Mouse (Mus musculus): ENCODE data around the gene Npas3. TPM values are rescaled to one million over a fixed set of nuclear protein-coding genes. Genes with fewer than 3 reads are reported as not detected.

Npas3 gene
- polyA plus RNA-seq, 1 experiment from 2014 or later, result 17.7 TPM

- Histone ChIP-seq H3K27ac (ENCODE audit: low read length) (no peak overlapping the region), H3K27me3 (replicated peaks; ENCODE audit: control insufficient read depth, insufficient read depth, low read length) (no peaks in the 10 kb centered on the region), H3K4me1 (replicated peaks; ENCODE audit: control insufficient read depth, insufficient read depth, low read length) (no peaks in the 10 kb centered on the region), H3K4me2 (ENCODE audit: low read length) (no peak overlapping the region), H3K9ac (replicated peaks; ENCODE audit: low read depth, low read length) (no peak overlapping the region), H3K9me3 (ENCODE audit: control insufficient read depth, low read length) (no peaks in the 10 kb centered on the region), H3K4me3 (replicated peaks; ENCODE audit: low read length) (no peak overlapping the region), H3K36me3 (ENCODE audit: control insufficient read depth, insufficient read depth) (no peaks in the 10 kb centered on the region)
- no peak for ATAC-seq
- WGBS, result 88% methylated on average over 5 of the region's 5 CpGs
Observed at GRCm38 (mm10) chr12:53581181-53581580, 332.7 kb downstream of the Npas3 start.

- Histone ChIP-seq H3K4me1 (replicated peaks; ENCODE audit: control insufficient read depth, insufficient read depth, low read length) (peaks cover 28% of the 10 kb centered on the region), H3K9ac (replicated peaks; ENCODE audit: low read depth, low read length) (no peak overlapping the region), H3K4me3 (replicated peaks; ENCODE audit: low read length) (no peak overlapping the region), H3K27me3 (replicated peaks; ENCODE audit: control insufficient read depth, insufficient read depth, low read length) (no peaks in the 10 kb centered on the region), H3K9me3 (ENCODE audit: control insufficient read depth, low read length) (no peaks in the 10 kb centered on the region), H3K36me3 (ENCODE audit: control insufficient read depth, insufficient read depth) (no peaks in the 10 kb centered on the region), H3K4me2 (ENCODE audit: low read length) (no peak overlapping the region; the same call in 1 of the 2 replicates), H3K27ac (ENCODE audit: low read length) (no peak overlapping the region)
- ATAC-seq, result no peak
- 32% methylated on average over 5 of the region's 5 CpGs for WGBS
Observed at GRCm38 (mm10) chr12:53587249-53587648, 338.8 kb downstream of the Npas3 start.

- H3K9me3 ChIP-seq (ENCODE audit: control insufficient read depth, low read length), result no peaks in the 10 kb centered on the region
- no peak overlapping the region for H3K27ac ChIP-seq (ENCODE audit: low read length)
- 49% methylated on average over 19 of the region's 19 CpGs for WGBS
- peaks cover 28% of the 10 kb centered on the region for H3K4me1 ChIP-seq (replicated peaks; ENCODE audit: control insufficient read depth, insufficient read depth, low read length)
- H3K9ac ChIP-seq (replicated peaks; ENCODE audit: low read depth, low read length), result no peak overlapping the region
- peak overlapping the region; percentile 23 for H3K4me2 ChIP-seq (ENCODE audit: low read length)
- H3K36me3 ChIP-seq (ENCODE audit: control insufficient read depth, insufficient read depth), result no peaks in the 10 kb centered on the region
- H3K4me3 ChIP-seq (replicated peaks; ENCODE audit: low read length), result no peak overlapping the region
- H3K27me3 ChIP-seq (replicated peaks; ENCODE audit: control insufficient read depth, insufficient read depth, low read length), result no peaks in the 10 kb centered on the region
- ATAC-seq, result peak; percentile 94
Observed at GRCm38 (mm10) chr12:53587691-53588504, 339.4 kb downstream of the Npas3 start.

GRCm38 (mm10) chr12:53589446-53589961 lies 341.0 kb downstream of the Npas3 start:
- Histone ChIP-seq H3K4me1 (replicated peaks; ENCODE audit: control insufficient read depth, insufficient read depth, low read length) (peaks cover 28% of the 10 kb centered on the region), H3K4me2 (ENCODE audit: low read length) (no peak overlapping the region), H3K27me3 (replicated peaks; ENCODE audit: control insufficient read depth, insufficient read depth, low read length) (no peaks in the 10 kb centered on the region), H3K4me3 (replicated peaks; ENCODE audit: low read length) (no peak overlapping the region), H3K36me3 (ENCODE audit: control insufficient read depth, insufficient read depth) (no peaks in the 10 kb centered on the region), H3K27ac (ENCODE audit: low read length) (no peak overlapping the region), H3K9me3 (ENCODE audit: control insufficient read depth, low read length) (no peaks in the 10 kb centered on the region), H3K9ac (replicated peaks; ENCODE audit: low read depth, low read length) (no peak overlapping the region)
- WGBS, result 24% methylated on average over 6 of the region's 6 CpGs
- ATAC-seq, result peak; percentile 57

GRCm38 (mm10) chr12:53605661-53606060 lies 357.2 kb downstream of the Npas3 start:
- H3K27ac ChIP-seq (ENCODE audit: low read length), result no peak overlapping the region
- no peak overlapping the region for H3K4me2 ChIP-seq (ENCODE audit: low read length)
- H3K36me3 ChIP-seq (ENCODE audit: control insufficient read depth, insufficient read depth), result no peaks in the 10 kb centered on the region
- H3K9me3 ChIP-seq (ENCODE audit: control insufficient read depth, low read length), result no peaks in the 10 kb centered on the region
- H3K27me3 ChIP-seq (replicated peaks; ENCODE audit: control insufficient read depth, insufficient read depth, low read length), result no peaks in the 10 kb centered on the region
- ATAC-seq, result no peak
- H3K9ac ChIP-seq (replicated peaks; ENCODE audit: low read depth, low read length), result no peak overlapping the region
- 29% methylated on average over 6 of the region's 6 CpGs for WGBS
- no peaks in the 10 kb centered on the region for H3K4me1 ChIP-seq (replicated peaks; ENCODE audit: control insufficient read depth, insufficient read depth, low read length)
- H3K4me3 ChIP-seq (replicated peaks; ENCODE audit: low read length), result no peak overlapping the region

GRCm38 (mm10) chr12:53612120-53612519 lies 363.6 kb downstream of the Npas3 start:
- no peaks in the 10 kb centered on the region for H3K36me3 ChIP-seq (ENCODE audit: control insufficient read depth, insufficient read depth)
- no peaks in the 10 kb centered on the region for H3K9me3 ChIP-seq (ENCODE audit: control insufficient read depth, low read length)
- H3K9ac ChIP-seq (replicated peaks; ENCODE audit: low read depth, low read length), result no peak overlapping the region
- 77% methylated on average over 7 of the region's 7 CpGs for WGBS
- H3K4me3 ChIP-seq (replicated peaks; ENCODE audit: low read length), result no peak overlapping the region
- no peaks in the 10 kb centered on the region for H3K27me3 ChIP-seq (replicated peaks; ENCODE audit: control insufficient read depth, insufficient read depth, low read length)
- H3K4me2 ChIP-seq (ENCODE audit: low read length), result no peak overlapping the region
- no peak overlapping the region for H3K27ac ChIP-seq (ENCODE audit: low read length)
- no peaks in the 10 kb centered on the region for H3K4me1 ChIP-seq (replicated peaks; ENCODE audit: control insufficient read depth, insufficient read depth, low read length)
- ATAC-seq, result no peak

- Histone ChIP-seq H3K27ac (ENCODE audit: low read length) (no peak overlapping the region), H3K9me3 (ENCODE audit: control insufficient read depth, low read length) (no peaks in the 10 kb centered on the region), H3K27me3 (replicated peaks; ENCODE audit: control insufficient read depth, insufficient read depth, low read length) (no peaks in the 10 kb centered on the region), H3K4me2 (ENCODE audit: low read length) (no peak overlapping the region), H3K4me1 (replicated peaks; ENCODE audit: control insufficient read depth, insufficient read depth, low read length) (peaks cover 27% of the 10 kb centered on the region), H3K9ac (replicated peaks; ENCODE audit: low read depth, low read length) (no peak overlapping the region), H3K36me3 (ENCODE audit: control insufficient read depth, insufficient read depth) (no peaks in the 10 kb centered on the region), H3K4me3 (replicated peaks; ENCODE audit: low read length) (no peak overlapping the region)
- 15% methylated on average over 7 of the region's 7 CpGs for WGBS
- 0 out of 2 replicates have a peak, but pooled peaks have one; percentile 45 for ATAC-seq
Observed at GRCm38 (mm10) chr12:53621271-53621670, 372.8 kb downstream of the Npas3 start.

GRCm38 (mm10) chr12:53623793-53624192 lies 375.3 kb downstream of the Npas3 start:
- WGBS, result 9% methylated on average over 9 of the region's 9 CpGs

GRCm38 (mm10) chr12:53624379-53625021 lies 376.0 kb downstream of the Npas3 start:
- Histone ChIP-seq H3K9ac (replicated peaks; ENCODE audit: low read depth, low read length) (no peak overlapping the region), H3K27me3 (replicated peaks; ENCODE audit: control insufficient read depth, insufficient read depth, low read length) (no peaks in the 10 kb centered on the region), H3K27ac (ENCODE audit: low read length) (no peak overlapping the region), H3K9me3 (ENCODE audit: control insufficient read depth, low read length) (no peaks in the 10 kb centered on the region), H3K4me3 (replicated peaks; ENCODE audit: low read length) (no peak overlapping the region), H3K4me1 (replicated peaks; ENCODE audit: control insufficient read depth, insufficient read depth, low read length) (peaks cover 31% of the 10 kb centered on the region), H3K4me2 (ENCODE audit: low read length) (no peak overlapping the region), H3K36me3 (ENCODE audit: control insufficient read depth, insufficient read depth) (no peaks in the 10 kb centered on the region)
- WGBS, result 14% methylated on average over 11 of the region's 11 CpGs
- ATAC-seq, result 0 out of 2 replicates have a peak, but pooled peaks have one; percentile 6

More at GRCm38 (mm10) chr12:53623793-53624192, 375.3 kb downstream of the Npas3 start:
- H3K27me3 ChIP-seq (replicated peaks; ENCODE audit: control insufficient read depth, insufficient read depth, low read length), result no peaks in the 10 kb centered on the region
- H3K36me3 ChIP-seq (ENCODE audit: control insufficient read depth, insufficient read depth), result no peaks in the 10 kb centered on the region
- ATAC-seq, result peak; percentile 81
- H3K27ac ChIP-seq (ENCODE audit: low read length), result peak overlapping the region; percentile 41; the same call in 1 of the 2 replicates
- H3K4me3 ChIP-seq (replicated peaks; ENCODE audit: low read length), result no peak overlapping the region
- H3K4me2 ChIP-seq (ENCODE audit: low read length), result peak overlapping the region; percentile 28
- H3K9ac ChIP-seq (replicated peaks; ENCODE audit: low read depth, low read length), result peak overlapping the region; percentile 41; the same call in 1 of the 2 replicates
- no peaks in the 10 kb centered on the region for H3K9me3 ChIP-seq (ENCODE audit: control insufficient read depth, low read length)
- peaks cover 27% of the 10 kb centered on the region for H3K4me1 ChIP-seq (replicated peaks; ENCODE audit: control insufficient read depth, insufficient read depth, low read length)

Measured in forebrain, embryonic 16.5 days (tissue).